Mouse (Mus musculus): ENCODE measurements around the gene Psmd11.
"Not testable (repeated sequence)": the region's sequence is repeated elsewhere in the genome, so short reads cannot be mapped to it uniquely, and the experiment has no call there.

The Psmd11 gene

DNA sequence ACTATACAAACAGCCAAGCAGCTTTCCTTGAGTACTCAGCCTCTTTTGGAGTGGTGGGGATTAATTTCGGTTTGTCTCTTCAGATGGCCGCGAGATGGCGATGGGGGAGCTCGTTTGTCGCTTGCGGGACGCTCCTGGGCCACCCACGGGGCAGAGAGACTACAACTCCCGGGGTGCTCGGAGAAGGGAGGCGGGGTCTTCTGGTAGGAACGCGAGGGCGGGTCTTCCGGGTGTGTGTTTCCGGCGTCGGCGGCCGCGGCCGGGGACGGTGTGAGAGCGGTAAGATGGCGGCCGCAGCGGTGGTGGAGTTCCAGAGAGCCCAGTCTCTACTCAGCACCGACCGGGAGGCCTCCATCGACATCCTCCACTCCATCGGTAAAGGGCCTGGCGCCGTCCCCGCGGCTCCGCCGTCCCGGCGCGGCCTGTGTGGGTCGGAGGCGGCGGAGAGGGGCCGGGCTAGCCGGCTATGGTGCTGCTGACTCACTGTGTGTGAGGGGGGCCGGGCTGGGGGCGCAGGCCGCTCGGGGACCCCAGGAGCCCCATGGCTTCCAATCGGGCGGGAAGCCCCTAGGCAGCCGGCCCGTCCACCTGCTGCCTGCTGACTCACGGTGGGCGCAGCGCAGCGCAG is at the start of gene Psmd11:
Psmd11 (plus strand) TSS at position 235 of the 628 bp plus-strand sequence.
- peak; percentile 93 for DNase-seq (ENCODE audit: low read depth, low spot score)

DNA sequence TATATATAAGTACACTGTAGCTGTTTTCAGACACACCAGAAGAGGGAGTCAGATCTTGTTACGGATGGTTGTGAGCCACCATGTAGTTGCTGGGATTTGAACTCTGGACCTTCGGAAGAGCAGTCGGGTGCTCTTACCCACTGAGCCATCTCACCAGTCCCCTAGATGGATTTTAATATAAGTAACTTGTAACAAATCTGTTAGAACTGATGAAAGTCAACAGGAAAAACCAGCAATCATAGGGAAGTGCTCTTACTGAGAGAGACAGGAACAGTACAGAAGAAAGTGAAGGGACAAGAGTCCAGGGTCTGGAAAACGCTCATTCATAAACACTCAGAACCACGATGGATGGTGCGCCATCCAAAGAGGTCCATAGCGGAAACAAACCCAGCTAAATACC is 49.2 kb upstream of the Psmd11 start:
- not testable (repeated sequence) for DNase-seq (ENCODE audit: low read depth, low spot score)

DNA sequence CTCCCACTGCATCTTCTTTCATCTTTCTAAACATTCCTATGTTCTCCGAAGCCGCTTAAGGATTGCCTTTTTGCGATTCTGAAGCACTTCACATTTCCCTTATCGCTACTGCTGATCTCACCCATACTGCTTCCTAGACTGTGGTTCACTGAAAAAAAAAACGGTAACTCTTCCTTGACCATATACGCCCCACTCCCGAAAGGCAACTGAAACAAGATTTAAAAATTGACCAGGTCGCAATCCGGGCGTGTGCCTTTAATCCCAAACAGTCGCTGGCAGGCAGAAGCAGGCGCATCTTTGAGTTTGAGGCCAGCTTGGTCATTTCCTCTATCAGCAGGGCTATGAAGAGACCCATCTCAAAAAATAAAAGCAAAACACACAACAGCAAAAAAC is 45.8 kb upstream of the Psmd11 start:
- no peak for DNase-seq (ENCODE audit: low read depth, low spot score)

DNA sequence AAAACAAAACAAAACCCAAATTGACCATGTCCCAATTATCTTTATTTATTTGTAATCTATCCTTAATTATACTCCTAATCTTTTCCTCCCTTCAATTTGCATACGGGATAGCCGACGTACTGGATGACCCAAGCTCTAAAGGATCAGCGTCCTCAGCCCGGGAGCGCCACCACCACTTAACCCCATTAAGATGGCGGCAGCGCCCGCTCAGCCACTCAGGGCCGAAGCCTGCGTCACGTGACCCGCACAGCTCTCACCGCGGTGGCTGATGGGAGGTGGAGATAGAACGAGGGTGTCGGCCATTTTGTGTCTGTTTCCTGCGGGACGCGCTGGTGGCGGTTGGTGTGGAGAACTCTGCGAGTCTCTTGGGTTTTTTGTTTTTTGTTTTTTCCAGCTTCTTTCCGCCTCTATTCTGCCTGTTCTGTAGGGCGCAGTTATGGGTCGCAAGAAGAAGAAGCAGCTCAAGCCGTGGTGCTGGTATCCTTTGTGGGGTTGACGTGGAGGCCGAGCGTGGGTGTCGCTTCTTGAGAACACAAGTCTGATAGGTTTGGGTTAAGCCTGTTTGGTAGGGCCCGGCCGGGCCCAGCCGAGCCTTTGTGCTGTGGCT is 45.3 kb upstream of the Psmd11 start, which contains the start of gene Zfp207:
Zfp207 (plus strand) TSS at position 261 of the 607 bp plus-strand sequence.
- DNase-seq (ENCODE audit: low read depth, low spot score), result peak; percentile 97

DNA sequence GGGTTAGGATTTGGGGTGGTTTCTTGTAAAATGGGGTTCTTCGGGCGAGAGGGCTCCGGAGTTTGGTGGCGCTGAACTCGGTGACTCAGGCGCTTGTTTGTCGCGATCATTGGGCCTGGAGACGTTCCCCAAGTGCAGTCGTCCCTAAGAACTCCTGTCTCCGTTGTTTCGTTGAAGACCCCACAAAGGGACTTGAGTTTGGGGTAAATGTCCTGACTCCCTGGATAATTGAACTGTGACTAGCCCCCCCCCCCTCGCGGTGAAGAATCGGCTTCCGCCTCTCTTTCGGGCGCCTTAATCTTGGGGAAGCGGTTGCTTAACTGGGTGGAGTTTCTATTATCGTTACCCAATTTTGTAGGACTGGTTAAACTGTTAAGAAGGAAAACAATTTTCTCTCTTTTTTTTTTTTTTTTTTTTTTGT is 44.8 kb upstream of the Psmd11 start:
- DNase-seq (ENCODE audit: low read depth, low spot score), result no peak

DNA sequence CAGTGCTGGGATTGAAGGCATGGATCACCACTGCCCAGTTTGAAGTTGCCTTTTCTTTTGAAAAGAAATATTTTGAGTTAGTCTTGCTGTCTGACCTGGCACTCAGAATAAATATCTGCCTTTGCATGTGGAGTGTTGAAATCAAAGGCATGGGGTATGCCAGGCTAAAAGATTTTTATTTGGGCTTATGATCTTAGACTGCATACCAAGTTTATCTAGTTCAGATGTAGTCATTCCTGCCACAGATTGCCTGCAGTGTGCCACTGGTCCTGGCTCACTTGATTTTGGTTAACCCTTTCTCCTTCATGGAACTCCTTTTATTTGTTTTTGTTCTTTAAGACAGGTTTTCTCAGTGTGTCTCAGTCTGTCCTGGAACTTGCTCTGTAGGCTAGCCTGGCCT is 44.0 kb upstream of the Psmd11 start:
- no peak for DNase-seq (ENCODE audit: low read depth, low spot score)

DNA sequence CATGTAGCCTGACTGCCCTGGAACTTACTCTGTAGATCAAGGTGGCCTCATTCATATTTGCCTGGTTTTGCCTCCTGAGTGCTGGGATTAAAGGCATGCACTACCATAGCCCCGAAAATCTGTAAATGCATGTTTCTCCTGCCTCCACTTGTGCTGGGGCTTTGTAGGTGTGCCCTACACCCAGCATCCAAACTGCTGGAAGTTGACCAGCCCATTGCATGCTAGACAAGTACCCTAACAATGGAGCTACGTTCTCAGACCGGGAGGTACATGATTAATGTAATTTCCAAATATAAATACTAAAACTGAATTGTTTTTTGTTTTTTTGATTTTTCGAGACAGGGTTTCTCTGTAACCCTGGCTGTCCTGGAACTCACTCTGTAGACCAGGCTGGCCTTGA is 43.4 kb upstream of the Psmd11 start:
- no peak for DNase-seq (ENCODE audit: low read depth, low spot score)

DNA sequence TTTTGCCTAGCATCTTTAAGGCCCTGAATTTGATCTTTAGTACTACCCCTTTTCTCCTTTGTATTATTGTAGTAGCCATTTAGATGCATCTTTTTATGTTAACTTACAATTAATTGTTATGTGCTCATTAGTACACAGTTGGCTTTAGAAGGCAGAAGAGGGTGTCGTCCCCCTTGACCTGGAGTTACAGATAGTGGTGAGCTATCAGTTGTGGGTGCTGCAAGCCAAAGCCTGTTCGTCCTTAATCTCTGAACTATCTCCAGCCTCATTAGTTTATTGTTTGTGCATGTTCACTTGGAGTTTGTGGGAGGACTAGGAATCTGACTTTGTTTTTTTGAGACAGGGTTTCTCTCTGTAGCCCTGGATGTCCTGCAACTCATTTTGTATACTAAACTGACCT is 41.6 kb upstream of the Psmd11 start:
- no peak for DNase-seq (ENCODE audit: low read depth, low spot score)

DNA sequence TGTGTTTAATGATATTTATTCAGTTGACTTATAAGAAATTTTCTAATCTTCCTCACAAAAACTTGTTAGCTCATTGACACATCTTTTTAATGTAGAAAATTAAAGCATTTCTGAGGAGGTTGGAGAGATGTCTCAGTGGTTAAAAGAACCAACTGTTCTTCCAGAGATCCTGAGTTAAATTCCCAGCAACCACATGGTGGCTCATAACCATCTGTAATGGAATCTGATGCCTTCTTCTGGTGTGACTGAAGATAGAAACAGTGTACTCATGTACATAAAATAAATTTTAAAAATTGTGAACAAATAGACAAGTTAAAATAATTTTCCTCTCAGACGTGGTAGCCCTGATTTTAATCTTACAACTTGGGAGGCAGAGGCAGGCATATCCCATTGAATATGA is 38.5 kb upstream of the Psmd11 start:
- no peak for DNase-seq (ENCODE audit: low read depth, low spot score)

DNA sequence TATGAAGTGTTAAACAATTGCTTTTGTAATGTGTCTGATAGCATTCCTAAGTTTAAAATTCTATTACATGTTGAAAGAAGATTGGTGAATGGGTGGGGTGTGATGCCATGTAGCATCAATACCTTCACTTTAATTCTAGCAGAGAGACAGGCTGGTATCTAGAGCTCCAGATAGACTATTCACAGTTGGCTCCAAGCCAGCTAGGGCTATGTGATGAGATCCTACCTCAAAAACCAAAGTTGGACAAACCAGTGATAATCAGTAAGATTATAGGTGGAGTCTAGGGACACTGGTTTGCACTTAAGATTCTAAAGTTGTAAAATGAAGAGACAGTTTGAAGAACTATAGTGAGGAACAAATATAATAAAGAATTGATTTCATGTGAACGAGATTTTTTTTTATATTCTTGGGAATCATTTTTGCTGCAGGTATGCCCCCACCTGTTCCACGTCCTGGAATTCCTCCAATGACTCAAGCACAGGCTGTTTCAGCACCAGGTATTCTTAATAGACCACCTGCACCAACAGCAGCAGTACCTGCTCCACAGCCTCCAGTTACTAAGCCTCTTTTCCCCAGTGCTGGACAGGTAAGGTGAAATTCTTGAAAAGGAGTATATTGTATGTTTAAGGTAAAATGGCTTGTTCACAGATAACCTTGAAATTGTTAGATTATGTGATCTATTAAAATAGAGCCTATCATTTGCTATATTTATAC is 36.9 kb upstream of the Psmd11 start:
- DNase-seq (ENCODE audit: low read depth, low spot score), result no peak

DNA sequence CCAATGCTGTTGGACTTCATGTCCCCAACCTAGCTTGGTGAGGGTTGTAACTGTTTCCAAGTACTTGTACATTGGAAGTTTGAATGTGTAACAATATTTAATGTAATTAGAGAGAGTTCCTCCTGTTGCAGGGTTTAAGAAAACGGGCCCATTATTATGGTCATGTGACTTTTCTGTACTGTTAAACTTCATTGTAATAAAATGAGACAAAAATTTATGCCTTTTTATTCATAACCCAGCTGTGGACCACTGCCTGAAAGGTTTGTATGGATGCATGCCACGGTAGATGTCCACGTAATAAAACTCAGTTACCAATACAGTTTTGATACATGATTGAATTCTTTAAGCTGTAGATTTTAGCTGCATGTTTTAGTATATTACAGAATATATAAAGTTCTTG is 32.5 kb upstream of the Psmd11 start:
- DNase-seq (ENCODE audit: low read depth, low spot score), result no peak

DNA sequence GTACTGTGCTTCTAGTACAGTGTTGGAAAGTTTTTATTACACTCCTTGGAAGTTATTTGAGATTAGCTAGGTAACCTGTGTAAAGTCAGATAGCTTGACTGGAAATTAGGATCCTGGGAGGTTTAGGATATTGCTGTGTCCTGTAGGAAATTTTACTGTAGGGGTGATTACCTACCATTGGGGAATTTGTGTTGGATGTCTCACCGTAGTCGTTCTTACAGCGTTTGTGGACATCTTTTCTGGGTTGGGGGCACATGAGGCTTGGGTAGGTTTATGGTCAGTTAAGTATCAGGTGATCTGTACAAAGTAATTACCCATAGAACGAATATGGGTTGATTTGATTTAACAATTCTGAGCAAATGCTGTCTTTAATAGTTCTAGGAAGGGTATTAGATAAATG is 31.8 kb upstream of the Psmd11 start:
- no peak for DNase-seq (ENCODE audit: low read depth, low spot score)

DNA sequence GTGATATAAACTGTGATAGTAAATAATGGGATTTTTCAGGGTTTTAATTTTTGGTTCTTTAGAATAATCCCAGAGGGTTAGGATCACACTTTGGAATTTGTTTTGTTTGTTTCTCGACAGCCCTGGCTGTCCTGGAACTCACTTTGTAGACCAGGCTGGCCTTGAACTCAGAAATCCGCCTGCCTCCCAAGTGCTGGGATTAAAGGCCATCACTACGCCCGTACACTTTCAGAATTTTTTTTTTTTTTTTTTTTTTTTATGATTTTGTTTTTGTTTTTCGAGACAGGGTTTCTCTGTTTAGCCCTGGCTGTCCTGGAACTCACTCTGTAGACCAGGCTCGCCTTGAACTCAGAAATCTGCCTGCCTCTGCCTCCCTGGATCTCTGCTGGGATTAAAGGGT is 20.5 kb upstream of the Psmd11 start:
- not testable (repeated sequence) for DNase-seq (ENCODE audit: low read depth, low spot score)

DNA sequence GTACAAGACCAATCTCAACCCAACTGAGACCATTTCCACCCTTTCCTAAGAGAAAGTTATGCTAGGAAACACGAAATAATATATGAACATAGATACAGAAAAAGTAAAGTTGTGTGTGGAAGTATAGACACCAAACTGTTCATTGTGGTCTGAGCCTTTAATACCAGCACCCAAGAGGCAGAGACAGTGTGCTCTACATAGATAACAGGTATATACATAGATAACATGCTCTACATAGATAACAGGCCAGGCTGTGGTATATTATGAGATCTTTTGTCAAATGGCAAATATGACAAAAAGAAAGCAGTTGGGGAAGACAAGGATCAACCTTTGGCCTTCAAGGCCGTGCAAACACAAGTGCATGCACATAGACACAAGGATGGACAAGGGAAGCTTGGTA is 18.0 kb upstream of the Psmd11 start:
- no peak for DNase-seq (ENCODE audit: low read depth, low spot score)

DNA sequence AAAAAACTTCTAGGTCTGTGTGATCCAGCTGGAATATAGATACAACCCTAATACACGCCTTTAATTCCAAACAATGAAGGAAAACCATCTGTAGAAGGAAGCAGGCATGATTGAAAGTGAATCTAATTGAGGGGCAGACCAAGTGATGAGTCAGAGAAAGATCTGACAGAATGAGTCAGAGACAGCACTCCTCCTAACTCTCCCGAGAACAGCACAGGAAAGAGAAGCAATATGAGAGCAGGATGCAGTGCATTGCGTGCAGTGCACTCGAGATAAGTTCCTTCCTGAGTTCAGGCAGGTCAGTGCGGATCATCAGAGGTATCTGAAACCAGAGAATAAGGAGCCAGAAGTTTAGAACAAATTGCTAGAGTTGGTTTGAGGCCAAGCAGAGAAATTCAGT is 11.3 kb upstream of the Psmd11 start:
- no peak for DNase-seq (ENCODE audit: low read depth, low spot score)

DNA sequence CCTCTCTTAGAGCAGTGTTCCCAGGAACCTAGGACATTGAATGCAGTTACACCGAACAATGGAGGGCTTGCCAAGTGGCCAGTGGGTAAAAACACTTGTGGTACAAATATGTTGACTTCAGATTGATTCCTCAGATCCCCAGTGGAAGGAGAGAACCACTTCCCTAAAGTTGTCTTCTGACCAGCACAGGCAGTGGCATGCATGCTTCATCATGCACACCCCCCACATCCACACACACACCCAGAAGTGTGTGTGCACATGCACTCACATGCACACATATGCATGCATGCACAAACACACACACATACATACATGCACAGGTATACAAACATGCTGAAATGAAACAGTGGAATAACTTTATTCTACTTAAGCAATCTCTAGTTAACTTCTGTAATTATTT is 8.7 kb upstream of the Psmd11 start:
- no peak for DNase-seq (ENCODE audit: low read depth, low spot score)

DNA sequence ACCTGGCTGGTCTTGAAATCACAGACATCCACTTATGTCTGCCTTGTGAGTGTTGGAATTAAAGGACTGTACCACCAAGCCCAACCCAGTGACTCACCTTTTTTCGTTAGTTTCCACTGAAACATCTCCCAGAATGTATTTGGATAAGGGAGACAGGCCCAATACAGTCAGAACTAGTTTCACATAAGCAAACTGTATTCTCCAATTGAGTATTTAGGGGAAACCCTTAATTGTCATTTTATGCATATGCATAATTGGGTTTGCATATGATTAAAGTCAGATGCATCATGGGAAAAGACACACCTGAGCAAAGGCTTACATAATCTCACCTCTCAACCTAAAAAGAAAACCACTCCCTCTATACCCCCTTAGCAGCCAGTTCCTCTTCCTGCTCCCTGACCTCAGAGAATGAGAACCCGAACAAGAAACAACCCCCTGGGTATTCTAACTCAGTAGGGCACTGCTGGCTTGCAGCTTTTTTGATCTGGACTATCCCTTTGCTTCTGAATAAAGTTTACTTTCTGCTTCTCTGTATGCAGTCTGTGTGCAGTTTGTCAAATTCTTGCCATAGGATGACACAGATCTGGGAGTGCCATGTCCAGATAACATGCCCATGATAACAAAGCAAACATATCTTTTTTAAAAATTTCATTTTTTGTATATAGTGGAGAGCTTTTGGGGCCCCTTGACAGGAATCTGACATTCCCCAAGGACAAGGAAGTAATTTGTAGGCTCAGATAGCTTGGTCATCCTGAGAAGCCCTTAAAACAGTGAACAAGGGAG is 8.0 kb upstream of the Psmd11 start:
- no peak for DNase-seq (ENCODE audit: low read depth, low spot score)

DNA sequence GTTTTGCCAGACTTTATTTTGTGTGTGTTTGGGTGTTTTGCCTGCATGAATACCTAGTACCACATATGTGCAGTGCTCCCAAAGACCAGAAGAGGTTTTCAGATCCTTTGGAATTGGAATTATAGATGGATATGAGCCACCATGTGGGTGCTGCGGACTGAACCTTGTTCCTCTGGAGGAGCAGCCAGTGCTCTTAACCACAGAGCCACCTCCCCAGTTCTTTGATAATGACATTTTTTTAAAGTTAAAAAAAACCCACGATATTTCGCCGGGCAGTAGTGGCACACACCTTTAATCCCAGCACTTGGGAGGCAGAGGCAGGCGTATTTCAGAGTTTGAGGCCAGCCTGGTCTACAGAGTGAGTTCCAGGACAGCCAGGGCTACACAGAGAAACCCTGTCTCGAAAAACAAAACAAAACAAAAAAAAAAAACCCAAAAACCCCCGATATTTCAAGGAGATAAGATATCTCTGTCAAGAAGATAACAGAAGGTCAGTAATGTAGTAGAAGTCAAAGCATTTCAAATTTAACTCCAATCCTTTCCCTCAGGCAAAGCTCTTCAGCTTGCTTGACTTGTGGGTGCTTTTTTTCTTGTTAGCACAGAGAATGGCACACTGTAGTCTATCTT is 6.9 kb upstream of the Psmd11 start:
- no peak for DNase-seq (ENCODE audit: low read depth, low spot score)

DNA sequence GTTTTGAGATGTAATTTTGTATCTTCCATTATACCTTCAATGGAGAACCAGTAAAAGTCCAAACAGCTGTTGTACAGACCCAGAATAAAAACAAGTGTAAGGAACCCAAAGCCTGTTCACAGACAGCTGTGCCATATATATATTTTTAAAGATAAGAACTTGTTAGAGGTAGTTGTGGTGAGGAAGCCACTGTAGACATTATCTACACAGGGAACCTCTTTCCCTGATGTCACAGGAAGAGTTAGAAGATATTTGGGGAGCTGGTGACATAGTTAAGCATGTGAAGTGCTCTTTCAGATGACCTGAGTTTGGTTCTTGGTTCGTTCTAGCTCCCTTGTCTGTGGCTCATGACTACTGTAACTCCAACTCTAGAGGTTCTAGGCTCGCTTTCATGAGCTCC is 3.7 kb upstream of the Psmd11 start:
- no peak for DNase-seq (ENCODE audit: low read depth, low spot score)

DNA sequence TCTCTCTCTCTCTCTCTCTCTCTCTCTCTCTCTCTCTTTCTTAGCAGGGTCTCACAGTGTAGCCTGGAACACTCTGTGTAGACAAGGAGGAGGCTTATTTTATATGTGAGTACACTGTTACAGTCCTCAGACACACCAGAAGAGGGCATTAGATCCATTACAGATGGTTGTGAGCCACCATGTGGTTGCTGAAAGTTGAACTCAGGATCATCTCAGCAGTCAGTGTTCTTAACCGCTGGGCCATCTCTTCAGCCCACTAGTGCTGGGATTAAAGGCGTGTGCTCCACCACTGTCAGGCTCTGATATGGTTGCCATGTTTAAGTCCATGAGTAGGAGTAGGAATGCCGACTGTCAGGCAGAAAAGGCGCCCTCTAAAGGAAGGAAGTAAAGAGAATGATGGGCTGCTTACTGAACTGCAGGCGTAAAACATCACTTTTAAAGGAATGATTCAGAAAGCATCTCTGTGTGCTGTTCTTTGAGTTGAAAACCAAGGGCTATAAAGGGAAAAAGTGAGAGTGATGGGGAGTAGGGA is 3.1 kb upstream of the Psmd11 start:
- DNase-seq (ENCODE audit: low read depth, low spot score), result no peak

DNA sequence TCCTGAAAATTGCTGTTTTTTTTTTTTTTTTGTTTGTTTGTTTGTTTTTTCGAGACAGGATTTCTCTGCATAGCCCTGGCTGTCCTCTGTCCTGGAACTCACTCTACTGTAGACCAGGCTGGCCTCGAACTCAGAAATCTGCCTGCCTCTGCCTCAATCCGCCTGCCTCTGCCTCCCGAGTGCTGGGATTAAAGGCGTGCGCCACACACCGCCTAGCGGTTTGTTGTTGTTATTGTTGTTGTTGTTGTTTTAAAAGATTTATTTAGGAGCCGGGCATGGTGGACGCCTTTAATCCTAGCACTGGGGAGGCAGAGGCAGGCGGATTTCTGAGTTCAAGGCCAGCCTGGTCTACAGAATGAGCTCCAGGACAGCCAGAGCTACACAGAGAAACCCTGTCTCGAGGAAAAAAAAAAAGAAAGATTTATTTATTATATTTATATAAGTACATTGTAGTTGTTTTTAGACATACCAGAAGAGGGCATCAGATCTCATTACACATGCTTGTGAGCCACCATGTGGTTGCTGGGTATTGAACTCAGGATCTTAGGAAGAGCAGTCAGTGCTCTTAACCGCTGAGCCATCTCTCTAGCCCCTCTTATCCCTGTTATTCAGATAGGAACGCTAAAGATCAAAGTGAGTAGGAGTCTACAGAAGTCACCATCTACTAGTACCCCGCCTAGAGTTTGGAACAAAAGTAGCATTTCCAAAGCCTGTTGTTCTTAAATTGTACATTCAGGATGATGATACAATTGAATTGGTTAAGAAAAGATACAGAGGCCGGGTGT is 2.2 kb upstream of the Psmd11 start:
- DNase-seq (ENCODE audit: low read depth, low spot score), result not testable (repeated sequence)
